Mouse (Mus musculus): ENCODE results near the gene Tex2.

Tex2 gene

GRCm38 (mm10) chr11:106486042-106486865 lies 127.0 kb downstream of the Tex2 start:
- no peak for DNase-seq (ENCODE audit: low read depth, low spot score)

GRCm38 (mm10) chr11:106485611-106486010 lies 127.6 kb downstream of the Tex2 start:
- no peak for DNase-seq (ENCODE audit: low read depth, low spot score)

DNA sequence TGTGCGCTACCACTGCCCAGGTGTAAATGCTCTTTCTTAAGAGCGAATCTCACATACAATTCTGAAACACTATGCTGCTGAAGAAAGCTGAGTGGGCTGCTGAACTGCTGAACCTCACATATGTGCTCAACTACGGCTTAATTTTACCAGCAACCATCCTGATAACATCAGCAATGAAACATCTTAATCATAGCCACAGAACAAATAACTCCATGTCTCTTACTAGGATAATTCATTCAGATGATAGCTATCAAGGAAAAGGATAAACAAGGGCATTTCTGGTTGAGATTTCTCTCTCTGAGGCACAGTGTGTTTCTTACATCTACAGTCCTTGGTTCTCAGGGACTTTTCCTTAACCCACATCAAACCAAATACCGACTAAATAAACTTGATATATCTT lies 128.3 kb downstream of the Tex2 start:
- DNase-seq (ENCODE audit: low read depth, low spot score) = no peak

- no peak for DNase-seq (ENCODE audit: low read depth, low spot score)
Observed at GRCm38 (mm10) chr11:106482867-106483266, 130.4 kb downstream of the Tex2 start.

DNA sequence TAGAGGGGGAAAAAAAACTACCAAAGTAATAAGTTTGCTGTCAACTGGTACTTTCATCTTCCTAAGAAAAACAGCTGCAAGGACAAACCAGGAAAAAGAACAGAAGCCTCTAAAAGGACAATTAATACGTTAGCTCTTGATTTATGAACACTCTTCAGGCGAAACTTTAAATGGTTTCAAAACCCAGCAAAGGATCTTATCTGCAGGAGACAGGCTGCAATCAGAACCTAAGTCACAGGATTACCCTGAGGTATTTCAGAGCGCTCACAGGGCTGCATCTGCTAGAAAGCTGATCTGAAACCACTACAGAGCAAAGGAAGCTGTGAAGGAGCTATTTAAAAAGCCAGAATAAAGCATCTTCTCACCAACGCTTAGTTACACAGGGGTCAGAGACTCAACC lies 131.6 kb downstream of the Tex2 start:
- no peak for DNase-seq (ENCODE audit: low read depth, low spot score)

DNA sequence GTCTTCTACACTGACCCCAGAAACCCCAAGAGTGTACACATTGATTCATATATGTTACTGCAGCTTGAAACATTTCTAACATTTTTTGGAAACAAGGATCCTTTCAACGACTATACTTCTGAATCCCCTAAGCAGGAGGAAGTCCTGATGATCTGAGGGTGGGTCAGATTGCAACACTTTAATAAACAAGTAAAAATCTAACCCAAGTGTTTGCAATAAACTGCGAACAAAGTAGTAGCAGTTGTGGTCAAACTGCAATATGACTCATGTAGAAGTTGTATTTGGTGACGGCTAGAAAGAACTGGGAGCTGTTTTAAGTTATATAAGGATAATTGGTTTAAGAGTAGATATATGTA lies 132.7 kb downstream of the Tex2 start:
- DNase-seq (ENCODE audit: low read depth, low spot score) = no peak

- DNase-seq (ENCODE audit: low read depth, low spot score) = no peak
Observed at GRCm38 (mm10) chr11:106479619-106480529, 133.3 kb downstream of the Tex2 start.

DNA sequence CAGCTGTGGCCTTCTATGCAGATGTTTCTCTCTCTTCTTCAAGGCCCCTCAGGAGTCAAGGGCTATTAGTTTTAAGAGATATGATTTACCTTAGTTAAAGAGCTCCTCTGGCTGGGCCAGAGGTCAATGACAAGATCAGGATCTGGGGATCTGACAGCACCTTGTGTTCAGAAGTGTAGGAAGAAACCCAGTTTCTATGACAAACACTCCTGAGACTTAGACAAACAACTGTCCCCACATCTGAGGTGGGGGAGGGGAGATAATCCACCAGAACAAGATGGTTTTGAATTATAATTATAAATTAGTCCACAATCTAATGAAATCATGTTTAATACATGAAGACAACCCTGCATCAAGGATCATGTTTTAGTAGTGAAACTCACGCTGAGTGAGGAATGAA lies 134.5 kb downstream of the Tex2 start:
- DNase-seq (ENCODE audit: low read depth, low spot score) = no peak

GRCm38 (mm10) chr11:106477505-106478160 lies 135.6 kb downstream of the Tex2 start:
- DNase-seq (ENCODE audit: low read depth, low spot score) = no peak

- DNase-seq (ENCODE audit: low read depth, low spot score) = no peak
Observed at GRCm38 (mm10) chr11:106475309-106475708, 137.9 kb downstream of the Tex2 start.

GRCm38 (mm10) chr11:106471629-106472028 lies 141.6 kb downstream of the Tex2 start:
- no peak for DNase-seq (ENCODE audit: low read depth, low spot score)

DNA sequence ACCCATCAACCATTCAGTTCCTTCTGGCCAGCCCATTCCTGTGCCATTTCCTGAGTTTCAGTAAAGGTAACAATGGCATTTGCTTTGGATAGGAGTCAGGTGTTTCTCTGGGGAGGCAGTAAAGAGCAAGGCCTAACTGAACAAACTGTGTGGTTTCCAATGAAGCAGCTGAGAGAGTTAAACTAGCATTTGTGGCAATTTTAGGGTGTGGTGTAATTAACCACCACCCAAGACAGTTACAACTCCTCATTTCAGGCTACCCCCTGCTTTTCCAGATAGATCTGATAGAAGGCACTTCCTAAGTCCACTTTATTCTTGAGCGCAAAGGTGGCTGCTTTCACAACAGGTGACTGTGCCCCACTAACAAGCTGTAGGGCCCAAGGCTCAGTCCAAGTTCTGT lies 144.7 kb downstream of the Tex2 start:
- DNase-seq (ENCODE audit: low read depth, low spot score) = no peak

DNA sequence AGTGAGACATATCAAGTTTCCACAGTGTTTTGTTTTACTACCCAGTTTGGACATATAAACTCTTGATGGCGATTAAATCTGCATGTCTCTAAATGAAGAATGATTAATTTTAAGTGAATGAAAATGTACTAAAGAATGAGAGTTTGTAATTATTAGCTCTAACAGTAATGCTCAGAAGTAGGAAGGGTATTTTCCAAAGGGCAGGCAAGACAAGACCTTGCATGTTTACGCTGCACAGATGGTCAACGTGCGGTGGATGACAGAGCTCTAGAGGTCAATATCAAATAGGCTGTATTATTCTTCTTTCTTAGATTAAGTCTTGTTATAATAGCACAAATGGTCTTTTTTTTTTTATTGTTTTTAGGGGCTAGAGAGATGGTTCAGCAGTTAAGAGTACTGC lies 147.3 kb downstream of the Tex2 start:
- DNase-seq (ENCODE audit: low read depth, low spot score) = no peak

GRCm38 (mm10) chr11:106465545-106465903 lies 147.7 kb downstream of the Tex2 start:
- no peak for DNase-seq (ENCODE audit: low read depth, low spot score)

- no peak for DNase-seq (ENCODE audit: low read depth, low spot score)
Observed at GRCm38 (mm10) chr11:106464681-106465544, 148.3 kb downstream of the Tex2 start.

DNA sequence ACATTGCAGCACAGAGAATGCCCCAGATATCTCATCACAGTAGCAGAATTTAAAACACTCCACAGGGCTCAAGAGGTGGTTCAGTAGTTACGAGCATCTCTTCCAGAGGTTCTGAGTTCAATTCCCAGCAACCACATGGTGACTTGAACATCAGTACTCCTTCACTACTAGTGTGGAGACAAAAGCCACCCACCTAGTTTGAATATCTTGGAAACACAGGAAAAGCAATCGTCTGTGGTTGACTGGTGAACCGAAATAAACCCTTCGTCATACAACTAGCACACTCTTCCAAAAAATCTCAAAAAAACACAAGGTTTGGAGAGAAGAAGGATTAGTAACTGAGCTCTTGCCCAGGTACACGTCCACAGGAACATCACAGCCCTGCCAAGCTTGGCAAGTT lies 149.4 kb downstream of the Tex2 start:
- no peak for DNase-seq (ENCODE audit: low read depth, low spot score)

DNA sequence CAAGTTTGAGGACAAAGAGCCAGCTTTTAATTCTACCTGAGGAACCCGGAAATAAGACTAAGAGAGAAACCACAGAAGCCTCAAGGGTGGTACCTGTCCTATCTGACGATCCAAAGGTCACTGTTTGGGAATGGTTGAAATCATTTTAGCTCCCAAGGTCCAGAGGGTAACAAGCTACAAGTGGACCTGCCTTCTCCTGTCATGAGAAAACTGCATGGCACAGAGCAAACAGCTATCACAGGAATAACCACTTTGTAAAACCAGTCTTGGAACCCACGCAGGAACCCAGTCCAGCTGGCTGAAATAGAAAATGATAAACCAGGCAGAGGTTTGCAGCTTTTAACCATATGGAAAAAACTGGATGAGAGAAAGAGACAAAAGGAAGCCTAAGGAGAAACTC lies 150.9 kb downstream of the Tex2 start:
- DNase-seq (ENCODE audit: low read depth, low spot score) = no peak

DNA sequence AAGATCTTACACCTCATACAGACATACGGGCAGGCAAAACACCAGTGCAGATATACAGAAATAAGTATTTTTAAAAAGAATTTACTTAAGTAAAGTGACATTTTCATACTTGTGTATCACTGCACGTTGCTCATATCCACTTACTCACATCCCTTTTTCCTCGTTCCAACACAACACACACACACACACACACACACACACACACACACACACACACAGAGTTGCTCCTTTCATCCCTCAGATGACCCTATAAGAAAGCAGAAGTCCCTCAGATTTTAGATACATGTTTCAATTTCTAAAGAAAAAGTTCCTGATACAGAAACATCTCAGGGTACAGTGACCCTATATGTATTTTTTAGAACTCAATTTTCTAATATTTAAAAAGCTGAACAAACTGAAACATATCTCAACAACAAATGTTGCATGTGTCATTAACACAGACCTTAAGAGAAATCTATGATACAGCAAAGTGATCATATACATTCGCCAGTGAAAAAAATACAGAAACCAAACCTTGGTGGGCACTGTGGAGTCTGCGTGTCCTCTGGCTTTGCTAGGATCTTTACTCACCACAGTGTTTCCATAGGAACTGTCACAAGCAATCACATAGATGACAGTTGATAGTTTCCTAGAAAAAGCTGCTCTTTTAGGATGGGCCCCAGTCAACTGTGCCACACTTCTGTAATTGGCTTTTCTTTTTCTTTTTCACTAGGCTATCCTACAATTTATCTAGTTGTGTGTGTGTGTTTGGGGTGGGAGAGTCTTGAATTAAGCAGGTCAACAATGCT lies 151.9 kb downstream of the Tex2 start:
- no peak for DNase-seq (ENCODE audit: low read depth, low spot score)

- no peak for DNase-seq (ENCODE audit: low read depth, low spot score)
Observed at GRCm38 (mm10) chr11:106460671-106461070, 152.6 kb downstream of the Tex2 start.

DNA sequence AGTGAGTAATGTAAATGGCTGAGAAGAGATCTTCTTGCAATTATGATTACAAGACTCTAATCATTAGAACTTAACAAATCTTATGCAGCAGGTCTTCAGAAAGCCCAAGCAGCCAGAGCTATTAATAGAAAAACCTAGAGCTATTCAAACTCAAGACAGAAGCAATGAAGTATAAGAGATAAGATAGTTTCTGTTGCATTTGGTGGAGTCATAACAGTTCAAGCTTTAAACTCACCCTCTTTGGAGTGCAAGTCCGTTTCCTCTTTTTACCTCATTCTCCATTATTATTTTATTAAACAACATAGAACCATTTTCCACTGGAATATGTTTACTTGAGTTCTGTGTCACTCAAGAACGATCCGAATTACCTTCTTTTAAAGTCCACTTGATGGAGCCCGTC lies 154.7 kb downstream of the Tex2 start:
- no peak for DNase-seq (ENCODE audit: low read depth, low spot score)

Data from brain, embryonic 18.5 days (tissue).